Mouse (Mus musculus) heart, embryonic 11.5 days (tissue): ENCODE results near the gene Zfp775. TPM values are rescaled to one million over a fixed set of nuclear protein-coding genes. Genes with fewer than 3 reads are reported as not detected.
A peak's percentile ranks its signal among the peaks of the same experiment; 100 is the strongest.

ENCODE experiments used
- ATAC-seq: fragments of 200-750 bp; cut with Nextera tagmentation; replicated peaks from 2 replicates; pipeline ENCODE4 v1.8.0; 2017; ENCODE audit warnings: moderate library complexity; ENCODE audit not compliant: insufficient number of reproducible peaks, low FRiP score, low TSS enrichment
- H3K27ac ChIP-seq: fragments of 300-500 bp; sonication (generic); 2 replicates; pipeline ENCODE4 v1.5.1; 2014; ENCODE audit warnings: mild to moderate bottlenecking, low read depth, low read length
- H3K27me3 ChIP-seq: fragments of 300-500 bp; sonication (generic); 2 replicates; pipeline ENCODE4 v1.6.1; 2014; ENCODE audit warnings: mild to moderate bottlenecking, low read length, mixed read lengths; ENCODE audit not compliant: control insufficient read depth, insufficient read depth
- H3K36me3 ChIP-seq: fragments of 300-500 bp; sonication (generic); 2 replicates; pipeline ENCODE4 v1.6.1; 2014; ENCODE audit warnings: mild to moderate bottlenecking, low read length, moderate library complexity, mixed read lengths; ENCODE audit not compliant: control insufficient read depth, insufficient read depth
- H3K4me1 ChIP-seq: fragments of 300-500 bp; sonication (generic); 2 replicates; pipeline ENCODE4 v1.6.1; 2014; ENCODE audit warnings: low read length; ENCODE audit not compliant: control insufficient read depth, insufficient read depth
- H3K4me2 ChIP-seq: fragments of 300-500 bp; sonication (generic); 2 replicates; pipeline ENCODE4 v1.6.1; 2014; ENCODE audit warnings: mild to moderate bottlenecking, moderate library complexity
- H3K4me3 ChIP-seq: fragments of 300-500 bp; sonication (generic); 2 replicates; pipeline ENCODE4 v1.5.1; 2014; ENCODE audit warnings: low read depth, low read length
- H3K9ac ChIP-seq: fragments of 300-500 bp; sonication (generic); 2 replicates; pipeline ENCODE4 v1.6.1; 2014; ENCODE audit warnings: mild to moderate bottlenecking, low read depth, low read length, moderate library complexity
- H3K9me3 ChIP-seq: fragments of 300-500 bp; sonication (generic); replicated peaks from 2 replicates; pipeline ENCODE4 v1.6.1; 2016; ENCODE audit warnings: low read length; ENCODE audit not compliant: control insufficient read depth
- WGBS: fragments of 180-500 bp; shearing (Covaris S2); extraction: QIAGEN DNeasy Blood & Tissue Kit; methylation state at CpG from one replicate; pipeline ENCODE4 v1.1.7; 2014; ENCODE audit not compliant: insufficient replicate concordance; 5-methylcytosine and 5-hydroxymethylcytosine counted together
- polyA plus RNA-seq: library from polyadenylated mRNA; unstranded; fragments of >200 nt; fragmentation: Nextera tagmentation; extraction: Ambion mirVana; gene quantifications from 2 replicates; pipeline ENCODE4 v1.2.1, GENCODE M21; 2014

Zfp775 gene
- polyA plus RNA-seq, 1 experiment from 2014 or later: 5.8 TPM

DNA sequence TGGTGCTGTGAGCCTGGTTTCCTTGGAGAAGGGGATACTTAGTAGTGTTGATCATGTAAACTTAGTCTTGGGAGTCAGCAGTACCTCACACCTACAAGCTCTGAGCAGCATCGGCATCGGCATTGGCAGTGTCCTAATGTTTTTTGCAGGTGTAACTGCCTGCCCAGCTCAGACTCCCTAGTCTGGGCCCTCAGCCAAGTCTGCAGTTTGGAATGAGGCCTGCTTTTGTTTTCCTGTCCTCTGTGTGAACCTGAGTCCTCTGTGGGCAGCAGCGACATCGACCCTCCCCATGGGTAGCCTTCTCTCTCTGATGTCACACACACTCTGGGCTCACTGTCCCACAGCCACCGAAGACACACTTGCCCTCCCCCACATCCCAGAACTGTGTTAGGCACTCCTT is 35.6 kb upstream of the Zfp775 start:
- ATAC-seq: no peak
- peak overlapping the region; percentile 35; the same call in 1 of the 2 replicates for H3K27ac ChIP-seq
- H3K4me1 ChIP-seq: peaks cover 25% of the 10 kb centered on the region
- H3K4me2 ChIP-seq: no peak overlapping the region
- H3K9ac ChIP-seq: no peak overlapping the region
- no peaks in the 10 kb centered on the region for H3K27me3 ChIP-seq
- 42% methylated on average over 5 of the region's 5 CpGs for WGBS
- no peaks in the 10 kb centered on the region; the same call in 1 of the 2 replicates for H3K36me3 ChIP-seq
- H3K9me3 ChIP-seq: no peaks in the 10 kb centered on the region
- H3K4me3 ChIP-seq: no peak overlapping the region

DNA sequence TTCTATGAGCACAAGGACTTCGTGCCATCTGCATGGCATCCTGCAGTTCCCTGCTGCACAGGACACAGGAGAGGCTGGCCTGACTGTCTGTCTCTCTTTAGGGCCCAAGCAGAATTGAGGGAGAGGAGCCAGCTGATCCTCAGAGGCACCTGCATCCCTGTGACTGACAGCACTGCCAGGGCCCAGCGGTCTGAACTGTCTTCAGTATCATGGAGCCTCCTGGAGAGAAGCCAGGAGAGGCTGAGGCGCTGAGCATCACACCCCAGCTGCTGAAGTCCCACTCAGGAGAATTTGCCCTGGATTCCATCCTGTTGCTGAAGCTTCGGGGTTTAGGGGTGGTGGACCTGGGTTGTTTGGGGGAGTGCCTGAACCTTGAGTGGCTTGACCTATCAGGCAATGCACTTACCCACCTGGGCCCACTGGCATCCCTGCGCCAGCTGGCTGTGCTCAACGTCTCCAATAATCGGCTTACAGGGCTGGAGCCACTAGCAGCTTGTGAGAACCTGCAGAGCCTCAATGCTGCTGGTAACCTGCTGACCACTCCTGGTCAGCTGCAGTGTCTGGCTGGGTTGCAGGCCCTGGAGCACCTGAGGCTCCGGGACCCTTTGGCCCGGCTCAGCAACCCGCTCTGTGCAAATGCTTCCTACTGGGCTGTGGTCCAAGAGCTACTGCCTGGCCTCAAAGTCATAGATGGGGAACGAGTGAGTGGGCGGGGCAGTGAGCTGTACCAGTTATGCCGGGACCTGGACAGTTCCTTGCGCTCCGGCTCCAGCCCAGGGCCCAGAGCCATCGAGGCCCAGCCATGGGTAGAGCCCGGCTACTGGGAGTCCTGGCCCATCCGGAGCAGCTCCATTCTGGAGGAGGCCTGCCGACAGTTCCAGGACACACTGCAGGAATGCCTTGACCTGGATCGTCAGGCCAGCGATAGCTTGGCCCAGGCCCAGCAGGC is 33.6 kb upstream of the Zfp775 start:
- Histone ChIP-seq H3K9me3 (no peaks in the 10 kb centered on the region), H3K27ac (peak overlapping the region; percentile 54), H3K27me3 (no peaks in the 10 kb centered on the region), H3K4me1 (peaks cover 37% of the 10 kb centered on the region), H3K9ac (peak overlapping the region; percentile 22; the same call in 1 of the 2 replicates), H3K36me3 (no peaks in the 10 kb centered on the region; the same call in 1 of the 2 replicates), H3K4me2 (peak overlapping the region; percentile 14), H3K4me3 (no peak overlapping the region)
- 68% methylated on average over 21 of the region's 21 CpGs for WGBS
- peak; percentile 16; the same call in 1 of the 2 replicates for ATAC-seq

DNA sequence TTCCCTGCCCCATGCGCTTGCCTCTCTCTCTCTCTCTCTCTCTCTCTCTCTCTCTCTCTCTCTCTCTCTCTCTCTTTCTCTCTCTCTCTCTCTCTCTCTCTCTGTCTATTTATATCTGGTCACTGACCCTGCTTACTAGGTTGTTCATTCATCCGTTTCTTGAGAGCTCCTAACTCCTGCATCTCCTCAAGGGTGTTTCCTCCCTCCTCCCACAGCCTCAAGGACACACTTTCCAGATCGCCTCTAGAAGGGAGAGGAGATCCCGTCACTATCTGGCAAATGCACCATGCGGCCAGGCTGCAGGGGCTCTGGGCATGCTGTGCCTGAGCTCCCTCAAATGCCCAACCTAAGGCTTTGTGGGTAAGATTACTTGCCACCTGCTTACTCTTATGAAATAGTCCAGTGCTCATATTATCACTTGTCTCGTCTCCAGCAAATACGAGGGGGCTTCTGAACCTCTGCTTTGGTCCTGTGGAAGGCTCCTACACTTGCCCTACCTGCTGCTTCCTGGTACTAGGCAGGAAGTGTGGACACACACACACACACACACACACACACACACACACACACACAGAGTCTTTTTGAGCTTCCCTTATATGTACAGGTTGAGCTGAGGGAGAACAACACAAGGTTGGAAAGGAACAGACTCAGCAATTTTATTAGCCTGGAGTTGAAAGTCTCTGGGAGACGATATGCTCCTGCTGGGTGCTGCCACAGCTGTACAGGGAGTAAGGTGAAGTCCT is 32.6 kb upstream of the Zfp775 start:
- ATAC-seq: no peak
- WGBS: 64% methylated on average over 8 of the region's 8 CpGs
- Histone ChIP-seq H3K27ac (peak overlapping the region; percentile 54), H3K4me2 (no peak overlapping the region), H3K9me3 (no peaks in the 10 kb centered on the region), H3K27me3 (no peaks in the 10 kb centered on the region), H3K4me1 (peaks cover 38% of the 10 kb centered on the region), H3K4me3 (no peak overlapping the region), H3K9ac (no peak overlapping the region), H3K36me3 (no peaks in the 10 kb centered on the region)

GRCm38 (mm10) chr6:48572014-48572413 is 29.8 kb upstream of the Zfp775 start:
- 84% methylated on average over 5 of the region's 5 CpGs for WGBS

GRCm38 (mm10) chr6:48572572-48573061 is 29.2 kb upstream of the Zfp775 start, which contains the start of gene Rarres2:
TSS of gene Rarres2 (minus strand) at chr6:48572789.
- Histone ChIP-seq H3K4me3 (no peak within 1 kb of the TSS), H3K27me3 (no peaks in the 10 kb centered on the region), H3K4me1 (peaks cover 25% of the 10 kb centered on the region), H3K27ac (peak within 1 kb of the TSS; percentile 68), H3K9ac (no peak within 1 kb of the TSS), H3K4me2 (peak within 1 kb of the TSS; percentile 27; the same call in 1 of the 2 replicates), H3K36me3 (no peaks in the 10 kb centered on the region), H3K9me3 (no peaks in the 10 kb centered on the region)
- 18% methylated on average over 6 of the region's 6 CpGs for WGBS
- no peak for ATAC-seq

More at GRCm38 (mm10) chr6:48572014-48572413, 29.8 kb upstream of the Zfp775 start:
- no peak overlapping the region for H3K9ac ChIP-seq
- ATAC-seq: no peak
- no peak overlapping the region for H3K4me3 ChIP-seq
- peak overlapping the region; percentile 68; the same call in 1 of the 2 replicates for H3K27ac ChIP-seq
- no peaks in the 10 kb centered on the region for H3K36me3 ChIP-seq
- H3K4me1 ChIP-seq: peaks cover 25% of the 10 kb centered on the region
- H3K4me2 ChIP-seq: peak overlapping the region; percentile 27; the same call in 1 of the 2 replicates
- no peaks in the 10 kb centered on the region for H3K9me3 ChIP-seq
- no peaks in the 10 kb centered on the region for H3K27me3 ChIP-seq

DNA sequence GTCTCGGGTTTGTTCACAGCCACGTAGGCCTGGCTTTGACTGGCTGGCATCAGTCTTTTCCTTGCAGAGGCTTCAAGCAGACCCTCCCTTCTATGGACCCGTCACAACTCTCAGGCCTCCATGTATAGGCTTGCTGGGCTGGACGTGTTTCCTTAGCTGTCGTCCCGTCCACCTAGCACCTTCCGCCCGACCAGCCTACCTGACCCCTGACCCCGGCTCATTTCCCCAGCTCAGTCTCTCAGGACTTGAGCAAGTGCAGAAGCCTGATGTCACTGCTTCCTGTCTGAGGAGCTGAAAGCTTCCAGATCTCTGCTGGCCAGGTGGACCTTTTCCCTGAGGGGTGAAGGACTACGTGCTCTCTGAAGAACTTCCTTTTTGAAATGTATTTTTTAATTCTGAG is 28.6 kb upstream of the Zfp775 start:
- Histone ChIP-seq H3K9me3 (no peaks in the 10 kb centered on the region), H3K36me3 (no peaks in the 10 kb centered on the region), H3K4me3 (no peak overlapping the region), H3K27me3 (no peaks in the 10 kb centered on the region), H3K4me2 (no peak overlapping the region), H3K27ac (peak overlapping the region; percentile 68), H3K4me1 (peaks cover 22% of the 10 kb centered on the region), H3K9ac (no peak overlapping the region)
- 20% methylated on average over 10 of the region's 10 CpGs for WGBS
- ATAC-seq: peak; percentile 65

DNA sequence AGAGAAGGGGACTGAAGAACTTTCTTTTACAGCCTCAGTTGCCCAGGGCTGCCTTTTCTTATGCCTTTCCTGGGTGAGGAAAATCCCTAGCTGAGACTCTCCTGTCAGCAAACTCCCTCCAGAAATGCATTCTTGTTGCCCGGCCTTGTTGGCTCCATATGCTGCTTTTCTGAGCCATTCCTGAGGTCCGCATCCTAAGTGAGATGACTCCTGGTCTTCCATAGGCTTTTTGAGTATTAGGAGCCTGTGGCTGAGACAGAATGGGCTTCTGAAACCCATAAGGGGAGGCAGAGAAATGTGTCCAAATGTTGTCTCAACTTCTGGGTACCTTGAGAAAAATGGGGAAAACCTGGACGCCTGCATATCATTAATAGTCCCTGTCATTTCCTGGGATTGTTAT is 27.9 kb upstream of the Zfp775 start:
- H3K27ac ChIP-seq: 0 out of 2 replicates have a peak overlapping the region, but pooled peaks have one; percentile 10
- no peak for ATAC-seq
- 60% methylated on average over 3 of the region's 3 CpGs for WGBS
- no peaks in the 10 kb centered on the region for H3K36me3 ChIP-seq
- H3K9me3 ChIP-seq: no peaks in the 10 kb centered on the region
- no peak overlapping the region for H3K9ac ChIP-seq
- H3K4me2 ChIP-seq: no peak overlapping the region
- H3K4me3 ChIP-seq: no peak overlapping the region
- peaks cover 18% of the 10 kb centered on the region for H3K4me1 ChIP-seq
- no peaks in the 10 kb centered on the region for H3K27me3 ChIP-seq

GRCm38 (mm10) chr6:48578736-48579135 is 23.1 kb upstream of the Zfp775 start:
- no peak for ATAC-seq
- Histone ChIP-seq H3K36me3 (no peaks in the 10 kb centered on the region), H3K4me3 (no peak overlapping the region), H3K9me3 (no peaks in the 10 kb centered on the region), H3K27ac (peak overlapping the region; percentile 25; the same call in 1 of the 2 replicates), H3K27me3 (no peaks in the 10 kb centered on the region), H3K4me2 (no peak overlapping the region), H3K9ac (no peak overlapping the region), H3K4me1 (peaks cover 6% of the 10 kb centered on the region)
- 51% methylated on average over 5 of the region's 5 CpGs for WGBS
